Mouse (Mus musculus): ENCODE data around the gene Mlec.

DNA sequence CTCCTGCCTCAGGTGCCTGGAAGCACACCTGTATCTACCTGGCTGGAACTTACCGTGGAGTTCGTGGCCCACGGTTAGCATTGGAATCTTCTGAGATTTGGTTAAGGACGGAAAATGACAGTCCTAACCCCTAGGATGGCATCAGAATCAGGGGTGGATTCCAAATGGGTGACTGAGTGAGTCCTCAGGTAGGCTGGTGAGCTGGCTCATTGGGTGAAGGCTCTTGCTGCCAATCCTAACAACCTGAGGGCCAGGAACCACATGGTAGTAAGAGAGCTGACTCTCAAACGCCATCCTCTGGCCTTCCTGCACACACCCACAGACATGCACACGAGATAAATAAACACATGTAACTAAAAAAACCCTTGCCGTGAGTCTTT is 8.8 kb upstream of the Mlec start:
- TF ChIP-seq CTCF (IDR thresholded peaks at IDR 0.05; ENCODE audit: control insufficient read depth, insufficient read depth, low read length) (no peak), POLR2A (IDR thresholded peaks at IDR 0.05; ENCODE audit: borderline replicate concordance, control insufficient read depth, low read depth, low read length) (no peak)
